Mouse (Mus musculus) heart, embryonic 14.5 days (tissue): ENCODE measurements around the gene Pfpl. TPM values are rescaled to one million over a fixed set of nuclear protein-coding genes. Genes with fewer than 3 reads are reported as not detected.

Source experiments
- ATAC-seq: fragments of 200-750 bp; cut with Nextera tagmentation; 2 replicates; pipeline ENCODE4 v1.8.0; 2017; ENCODE audit warnings: low read depth, moderate TSS enrichment; ENCODE audit not compliant: insufficient number of reproducible peaks, insufficient read depth, low FRiP score
- H3K27ac ChIP-seq, 2 experiments: fragments of 200-500 bp in 1 of 2; fragments of 300-500 bp in 1 of 2; sonication (generic) in 1 of 2; replicated peaks in 1 of 2; 2 replicates each; pipeline ENCODE4 v1.5.1; 2012 to 2014; ENCODE audit warnings: low read depth in 2 of 2, low read length in 2 of 2, control low read depth in 1 of 2, mild to moderate bottlenecking in 1 of 2, mixed read lengths in 1 of 2; ENCODE audit not compliant: control insufficient read depth in 1 of 2, insufficient read depth in 1 of 2
- H3K27me3 ChIP-seq: fragments of 300-500 bp; sonication (generic); 2 replicates; pipeline ENCODE4 v1.6.1; 2014; ENCODE audit warnings: mild to moderate bottlenecking, low read length, control low read depth; ENCODE audit not compliant: control insufficient read depth, insufficient read depth
- H3K36me3 ChIP-seq: fragments of 300-500 bp; sonication (generic); 2 replicates; pipeline ENCODE4 v1.6.1; 2014; ENCODE audit warnings: mild to moderate bottlenecking, control low read depth, low read length, mixed read lengths; ENCODE audit not compliant: control insufficient read depth, insufficient read depth
- H3K4me1 ChIP-seq, 2 experiments: fragments of 200-500 bp in 1 of 2; fragments of 300-500 bp in 1 of 2; sonication (generic) in 1 of 2; 2 replicates each; pipeline ENCODE4 v1.6.1; 2012 to 2014; ENCODE audit warnings: low read length in 2 of 2, control low read depth in 1 of 2, mixed read lengths in 1 of 2; ENCODE audit not compliant: control insufficient read depth in 2 of 2, insufficient read depth in 2 of 2
- H3K4me2 ChIP-seq: fragments of 300-500 bp; sonication (generic); 2 replicates; pipeline ENCODE4 v1.6.1; 2014; ENCODE audit warnings: mild to moderate bottlenecking, low read length
- H3K4me3 ChIP-seq, 2 experiments: fragments of 200-500 bp in 1 of 2; fragments of 300-500 bp in 1 of 2; sonication (generic) in 1 of 2; 2 replicates each; pipeline ENCODE4 v1.5.1; 2012 to 2014; ENCODE audit warnings: low read length in 2 of 2, mild to moderate bottlenecking in 2 of 2, control low read depth in 1 of 2, low read depth in 1 of 2, moderate library complexity in 1 of 2; ENCODE audit not compliant: control insufficient read depth in 1 of 2, insufficient read depth in 1 of 2
- H3K9ac ChIP-seq: fragments of 300-500 bp; sonication (generic); 2 replicates; pipeline ENCODE4 v1.6.1; 2014; ENCODE audit warnings: mild to moderate bottlenecking, low read length
- H3K9me3 ChIP-seq: fragments of 300-500 bp; sonication (generic); 2 replicates; pipeline ENCODE4 v1.6.1; 2016; ENCODE audit warnings: low read length, control low read depth; ENCODE audit not compliant: control insufficient read depth
- WGBS: fragments of 180-500 bp; shearing (Covaris S2); extraction: QIAGEN DNeasy Blood & Tissue Kit; methylation state at CpG from one replicate; pipeline ENCODE4 v1.1.7; 2014; 5-methylcytosine and 5-hydroxymethylcytosine counted together
- polyA plus RNA-seq: library from polyadenylated mRNA; unstranded; fragments of >200 nt; fragmentation: Nextera tagmentation; extraction: Ambion mirVana; gene quantifications from 2 replicates; pipeline ENCODE4 v1.2.1, GENCODE M21; 2014

The Pfpl gene
- polyA plus RNA-seq: not detected in 2 replicates

DNA sequence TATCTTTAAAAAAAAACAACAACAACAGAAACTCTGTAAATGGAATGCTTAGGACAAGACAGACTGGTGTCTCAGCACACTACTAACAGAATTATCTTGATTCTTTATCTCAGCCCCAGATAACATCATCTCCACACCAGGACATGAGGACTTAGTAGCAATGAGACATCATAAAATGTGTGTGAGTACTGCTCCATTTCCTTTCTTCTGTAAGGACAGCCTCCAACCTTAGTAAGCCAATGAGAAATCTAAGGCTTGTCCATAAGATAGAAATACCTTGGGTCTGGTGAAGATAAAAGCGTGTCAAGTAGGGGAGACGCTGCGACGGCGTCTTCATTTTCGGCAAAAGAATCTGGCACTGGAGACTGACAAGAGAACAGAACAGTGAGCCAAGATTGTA, at the start of gene Pfpl:
TSS of gene Pfpl (plus strand) at position 301 of the 400 bp plus-strand sequence.
- Histone ChIP-seq H3K9me3 (no peaks in the 10 kb centered on the region), H3K27ac (no peak within 1 kb of the TSS), H3K4me1 (no peaks in the 10 kb centered on the region), H3K36me3 (no peaks in the 10 kb centered on the region), H3K9ac (no peak within 1 kb of the TSS), H3K4me3 (no peak within 1 kb of the TSS), H3K27me3 (no peaks in the 10 kb centered on the region), H3K4me2 (no peak within 1 kb of the TSS)
- ATAC-seq: no peak
- 79% methylated on average over 6 of the region's 6 CpGs for WGBS

DNA sequence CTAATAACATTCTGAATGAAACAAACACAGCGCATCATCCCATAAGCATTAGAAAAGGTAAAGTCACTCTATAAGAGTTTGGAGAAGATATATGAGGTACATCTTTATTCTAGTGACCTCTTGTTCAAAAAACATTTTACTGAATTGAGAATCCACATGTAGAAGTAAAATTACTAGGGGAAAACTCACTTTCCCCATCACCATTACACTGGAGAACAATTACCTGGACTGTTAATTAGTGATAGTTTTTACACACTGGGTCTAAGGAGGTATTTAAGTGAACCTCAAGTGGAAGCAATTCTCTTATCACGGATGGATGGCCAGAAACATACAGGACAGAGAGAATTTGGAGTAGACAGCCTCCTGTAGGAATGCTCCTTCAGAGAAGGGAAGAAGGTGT, 40.7 kb upstream of the Pfpl start, which contains the start of gene Olfr1440:
TSS of gene Olfr1440 (plus strand) at position 301 of the 400 bp plus-strand sequence.
- Histone ChIP-seq H3K27me3 (no peaks in the 10 kb centered on the region), H3K9me3 (no peaks in the 10 kb centered on the region), H3K9ac (no peak within 1 kb of the TSS), H3K36me3 (no peaks in the 10 kb centered on the region), H3K4me2 (no peak within 1 kb of the TSS), H3K4me1 (no peaks in the 10 kb centered on the region), H3K4me3 (no peak within 1 kb of the TSS), H3K27ac (no peak within 1 kb of the TSS)
- ATAC-seq: no peak
- 63% methylated on average over 2 of the region's 2 CpGs for WGBS

DNA sequence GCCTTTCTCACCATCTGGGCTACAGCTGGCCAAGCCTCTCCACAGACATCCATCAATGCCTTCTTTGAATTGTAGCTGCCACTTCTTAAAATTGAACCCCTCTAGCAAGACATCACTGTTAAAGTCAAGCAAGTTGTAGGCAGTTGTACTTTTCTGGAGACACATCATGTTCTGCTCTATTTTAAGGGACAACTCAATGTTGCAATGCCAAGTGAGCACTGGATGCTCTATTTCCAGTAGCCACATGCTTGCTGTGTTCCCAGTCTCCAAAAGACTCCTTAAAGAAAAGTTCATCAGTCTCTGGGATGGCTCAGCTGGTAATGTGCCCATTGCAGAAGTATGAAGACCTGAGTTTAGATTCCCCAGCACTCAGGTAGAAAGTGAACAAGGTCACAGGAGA, 14.0 kb upstream of the Pfpl start:
- ATAC-seq: no peak
- no peak overlapping the region for H3K4me2 ChIP-seq
- no peak overlapping the region for H3K4me3 ChIP-seq
- H3K27me3 ChIP-seq: no peaks in the 10 kb centered on the region
- no peaks in the 10 kb centered on the region for H3K4me1 ChIP-seq
- H3K9ac ChIP-seq: no peak overlapping the region
- no peaks in the 10 kb centered on the region for H3K36me3 ChIP-seq
- no peak overlapping the region for H3K27ac ChIP-seq
- H3K9me3 ChIP-seq: no peaks in the 10 kb centered on the region

DNA sequence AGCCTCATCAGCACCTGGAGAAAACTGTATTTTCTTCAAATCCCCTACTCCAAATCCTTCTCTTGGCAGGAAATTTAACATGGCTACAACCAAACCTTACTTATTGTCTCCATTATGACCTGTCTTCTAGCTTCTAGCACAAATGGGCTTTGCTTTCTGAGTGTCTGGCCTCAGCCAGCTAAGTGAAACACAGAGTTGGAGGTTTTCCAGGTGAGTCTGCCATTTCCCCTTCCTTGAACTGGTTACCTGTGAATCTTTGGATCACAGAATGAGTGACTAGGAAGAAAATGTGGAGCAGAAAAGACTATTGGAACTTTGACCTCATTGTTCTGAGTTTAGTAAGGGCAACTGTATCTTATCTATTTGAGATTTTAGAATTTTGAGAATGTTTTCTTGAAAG, 10.3 kb upstream of the Pfpl start, which contains the start of gene Olfr1441:
TSS of gene Olfr1441 (plus strand) at position 73 of the 400 bp plus-strand sequence.
- Histone ChIP-seq H3K27ac (no peak within 1 kb of the TSS), H3K9me3 (no peaks in the 10 kb centered on the region), H3K9ac (no peak within 1 kb of the TSS), H3K4me2 (no peak within 1 kb of the TSS), H3K4me3 (no peak within 1 kb of the TSS), H3K4me1 (no peaks in the 10 kb centered on the region), H3K36me3 (no peaks in the 10 kb centered on the region), H3K27me3 (no peaks in the 10 kb centered on the region)
- ATAC-seq: no peak

DNA sequence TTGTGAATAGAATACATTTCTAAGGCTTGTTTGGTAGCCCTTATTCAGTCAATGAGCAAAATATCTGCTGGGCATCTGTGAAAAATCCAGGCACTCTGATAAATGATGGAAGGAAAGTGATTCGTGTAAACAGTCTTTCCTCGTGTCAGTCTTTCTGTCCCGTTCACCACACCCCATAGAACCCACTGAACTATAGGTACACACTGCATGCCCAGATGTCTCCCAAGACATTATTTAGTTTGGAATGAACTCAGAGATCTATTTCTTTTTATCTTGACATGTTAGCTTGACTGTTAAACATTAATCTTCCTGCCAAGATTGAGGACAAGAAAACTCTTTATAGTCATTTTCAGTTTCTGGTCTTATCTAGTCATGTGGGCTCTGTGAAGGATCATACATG, 9.4 kb upstream of the Pfpl start:
- no peak overlapping the region for H3K9ac ChIP-seq
- no peak for ATAC-seq
- no peak overlapping the region for H3K4me3 ChIP-seq
- H3K9me3 ChIP-seq: no peaks in the 10 kb centered on the region
- H3K27me3 ChIP-seq: no peaks in the 10 kb centered on the region
- no peaks in the 10 kb centered on the region for H3K36me3 ChIP-seq
- H3K27ac ChIP-seq: no peak overlapping the region
- no peak overlapping the region for H3K4me2 ChIP-seq
- no peaks in the 10 kb centered on the region for H3K4me1 ChIP-seq
- WGBS: 69% methylated on average over 3 of the region's 3 CpGs

DNA sequence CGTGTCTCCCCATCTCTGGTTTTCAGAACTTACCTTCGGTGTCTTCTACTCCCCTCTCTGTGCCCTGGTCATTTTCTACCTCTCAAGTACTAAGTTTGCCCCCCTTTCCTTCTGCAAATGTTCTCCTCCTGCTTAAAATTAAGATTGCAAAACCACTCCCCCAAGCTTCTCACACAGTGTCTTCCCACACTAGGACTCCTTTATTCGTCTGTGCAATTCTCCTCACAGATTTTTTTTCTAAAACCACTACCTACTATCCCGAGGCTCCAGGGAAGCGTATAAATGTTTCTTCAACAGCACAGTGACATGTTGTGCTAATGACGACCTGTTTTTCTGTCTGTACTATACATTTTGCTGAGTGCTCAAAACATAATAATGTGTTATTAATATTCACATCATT, 7.2 kb upstream of the Pfpl start:
- no peaks in the 10 kb centered on the region for H3K4me1 ChIP-seq
- H3K9me3 ChIP-seq: no peaks in the 10 kb centered on the region
- H3K9ac ChIP-seq: no peak overlapping the region
- no peak overlapping the region for H3K4me2 ChIP-seq
- no peaks in the 10 kb centered on the region for H3K27me3 ChIP-seq
- 74% methylated on average over 6 of the region's 6 CpGs for WGBS
- no peak overlapping the region for H3K27ac ChIP-seq
- H3K36me3 ChIP-seq: no peaks in the 10 kb centered on the region
- H3K4me3 ChIP-seq: no peak overlapping the region
- no peak for ATAC-seq

DNA sequence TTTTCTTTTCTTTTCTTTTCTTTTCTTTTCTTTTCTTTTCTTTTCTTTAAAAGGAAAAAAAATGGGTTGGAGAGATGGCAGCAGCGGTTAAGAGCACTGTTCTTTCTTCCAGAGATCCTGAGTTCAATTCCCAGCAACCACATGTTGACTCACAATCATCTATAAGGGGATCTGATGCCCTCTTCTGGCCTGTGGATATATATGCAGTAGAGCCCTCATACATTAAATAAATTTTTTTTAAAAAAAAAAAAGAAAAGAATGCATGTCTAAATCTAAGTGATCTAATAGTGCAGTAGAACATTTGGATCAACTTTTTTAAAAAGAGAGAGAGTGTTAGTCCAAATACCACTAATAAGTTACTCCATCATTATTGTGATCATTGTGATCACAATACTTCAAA, 6.0 kb upstream of the Pfpl start:
- 71% methylated on average over 1 of the region's 1 CpGs for WGBS
- no peaks in the 10 kb centered on the region for H3K4me1 ChIP-seq
- H3K4me2 ChIP-seq: no peak overlapping the region
- H3K4me3 ChIP-seq: no peak overlapping the region
- ATAC-seq: no peak
- H3K36me3 ChIP-seq: no peaks in the 10 kb centered on the region
- H3K9me3 ChIP-seq: no peaks in the 10 kb centered on the region
- H3K27me3 ChIP-seq: no peaks in the 10 kb centered on the region
- no peak overlapping the region for H3K27ac ChIP-seq
- no peak overlapping the region for H3K9ac ChIP-seq

DNA sequence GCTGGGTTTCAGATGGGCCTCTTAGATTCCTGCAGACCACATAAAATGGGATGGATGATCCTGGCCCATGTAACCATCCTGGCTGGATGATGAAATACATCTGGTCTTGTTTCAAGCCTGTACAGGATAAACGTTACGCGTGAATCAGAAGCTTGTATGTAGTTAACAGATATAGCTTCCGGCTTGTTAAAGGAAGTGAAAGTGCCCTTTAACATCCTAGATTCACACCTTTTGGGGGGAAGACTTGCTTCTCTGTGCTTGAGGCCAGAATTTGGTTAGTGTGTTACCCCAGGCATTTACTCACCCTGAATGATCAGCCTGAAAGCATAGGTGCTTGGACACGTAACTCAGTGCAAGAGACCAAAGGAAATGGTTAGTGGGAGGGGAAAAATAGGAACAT, 604 bp upstream of the Pfpl start:
- Histone ChIP-seq H3K9me3 (no peaks in the 10 kb centered on the region), H3K4me2 (no peak overlapping the region), H3K36me3 (no peaks in the 10 kb centered on the region), H3K27ac (no peak overlapping the region), H3K4me1 (no peaks in the 10 kb centered on the region), H3K4me3 (no peak overlapping the region), H3K27me3 (no peaks in the 10 kb centered on the region), H3K9ac (no peak overlapping the region)
- no peak for ATAC-seq
- WGBS: 79% methylated on average over 5 of the region's 5 CpGs
